Mouse (Mus musculus) cerebellum, postnatal 4 days (tissue): ENCODE measurements around the gene Cdipt.

Experiments used
- DNase-seq, 2 experiments: peaks; one replicate each; pipeline ENCODE4 v3.0.0; 2022; ENCODE audit warnings: low spot score in 2 of 2, mixed read lengths in 1 of 2

Gene Cdipt

DNA sequence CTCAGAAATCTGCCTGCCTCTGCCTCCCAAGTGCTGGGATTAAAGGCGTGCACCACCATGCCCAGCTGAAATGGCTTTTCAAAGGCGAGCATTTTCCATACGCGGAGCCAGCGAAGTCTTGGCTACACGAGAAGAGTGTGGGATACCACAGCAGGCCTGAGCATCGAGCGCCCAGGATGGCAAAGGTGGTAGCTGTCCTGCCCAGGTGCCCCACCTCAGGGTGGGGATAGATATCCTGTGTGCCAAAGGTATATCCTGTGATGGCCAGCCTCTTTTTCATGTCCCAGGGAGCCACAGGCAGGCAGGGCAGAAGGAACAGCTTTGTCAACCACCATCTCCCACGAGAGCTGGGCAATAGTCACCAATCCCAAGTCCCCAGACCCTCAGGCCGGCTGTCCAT is 37.1 kb downstream of the Cdipt start:
- DNase-seq: no peak

DNA sequence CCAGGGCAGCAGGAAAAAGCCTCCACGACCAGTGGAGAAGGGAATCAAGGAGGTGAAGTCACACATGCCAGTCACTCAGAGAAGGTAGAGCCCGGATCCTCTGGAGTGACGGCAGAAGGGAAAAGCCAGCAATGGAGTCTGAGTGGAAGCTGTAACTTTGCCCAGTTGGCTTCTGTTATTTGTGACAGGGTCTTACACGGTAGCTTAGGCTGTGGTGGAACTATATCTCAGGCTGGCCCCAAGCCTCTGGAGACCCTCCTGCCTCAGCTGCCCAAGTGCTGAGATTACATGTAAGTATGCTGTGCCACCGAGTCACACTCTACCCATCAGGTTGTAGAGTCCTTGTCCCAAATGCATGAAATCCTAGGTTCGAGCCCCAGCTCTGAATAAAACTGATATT is 37.7 kb downstream of the Cdipt start:
- DNase-seq: no peak

DNA sequence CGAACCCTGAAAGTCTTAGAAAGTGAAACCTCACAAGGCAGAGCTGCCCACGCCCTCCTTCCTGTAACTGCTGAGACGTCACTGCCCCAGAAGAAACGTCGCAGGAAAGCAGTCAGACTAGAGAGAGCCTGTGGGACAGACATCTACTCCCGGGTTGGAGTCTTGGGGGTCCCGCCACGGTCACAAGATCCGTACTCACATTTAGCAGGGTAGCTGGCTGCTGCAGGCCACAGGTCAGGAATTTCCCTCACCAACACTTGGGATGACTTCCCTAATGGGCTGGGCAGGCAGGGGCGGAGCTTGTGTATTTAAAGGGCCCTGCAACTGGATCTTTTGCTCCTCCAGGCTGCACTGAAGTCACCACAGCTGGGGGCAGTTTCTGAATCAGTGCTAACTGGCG is 38.6 kb downstream of the Cdipt start, which contains the start of gene Mvp:
Gene Mvp, minus strand, starts transcription at position 302 of the 400 bp plus-strand sequence.
- DNase-seq: no peak

DNA sequence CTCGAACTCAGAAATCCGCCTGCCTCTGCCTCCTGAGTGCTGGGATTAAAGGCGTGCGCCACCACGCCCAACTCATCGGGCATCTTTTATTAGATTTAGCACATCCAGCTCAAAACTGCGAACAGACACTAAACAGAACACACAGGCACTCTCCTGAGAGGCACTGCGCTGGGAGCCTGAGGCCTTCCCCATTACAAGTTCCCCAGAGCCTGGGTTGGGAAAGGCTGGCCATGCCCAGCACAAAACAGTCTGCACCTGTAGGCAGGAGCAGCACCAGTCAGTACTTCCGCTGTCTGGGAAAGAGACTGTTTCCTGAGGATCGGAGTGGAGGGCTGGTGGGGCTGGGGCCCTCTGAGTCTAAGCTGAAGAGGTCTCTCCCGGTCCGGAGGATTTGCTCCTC is 39.3 kb downstream of the Cdipt start:
- DNase-seq: no peak

DNA sequence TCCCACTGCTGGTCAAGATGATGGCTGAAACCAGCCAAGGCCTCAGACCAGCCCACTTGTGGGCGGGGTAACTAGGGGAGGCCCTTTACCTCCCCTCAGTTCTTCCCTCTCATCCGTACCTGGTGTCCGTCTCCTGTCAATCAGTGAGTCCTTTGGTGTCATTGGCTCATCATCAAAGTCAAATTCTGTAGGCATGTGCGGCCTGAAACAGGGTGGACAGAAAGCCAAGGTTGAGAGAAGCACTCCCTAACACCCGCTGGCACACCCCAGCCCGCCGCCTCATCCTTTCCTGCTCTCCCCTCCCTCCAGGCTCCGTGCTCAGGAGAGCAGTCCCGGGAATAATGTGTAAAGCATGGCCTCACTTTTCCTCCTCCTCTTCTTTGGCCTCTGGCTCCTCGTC is 40.4 kb downstream of the Cdipt start:
- DNase-seq: no peak

DNA sequence TGATC is 40.6 kb downstream of the Cdipt start, which contains the start of gene Pagr1b:
Gene Pagr1b, minus strand, starts transcription at position 4 of the 5 bp plus-strand sequence.
- DNase-seq: no peak

DNA sequence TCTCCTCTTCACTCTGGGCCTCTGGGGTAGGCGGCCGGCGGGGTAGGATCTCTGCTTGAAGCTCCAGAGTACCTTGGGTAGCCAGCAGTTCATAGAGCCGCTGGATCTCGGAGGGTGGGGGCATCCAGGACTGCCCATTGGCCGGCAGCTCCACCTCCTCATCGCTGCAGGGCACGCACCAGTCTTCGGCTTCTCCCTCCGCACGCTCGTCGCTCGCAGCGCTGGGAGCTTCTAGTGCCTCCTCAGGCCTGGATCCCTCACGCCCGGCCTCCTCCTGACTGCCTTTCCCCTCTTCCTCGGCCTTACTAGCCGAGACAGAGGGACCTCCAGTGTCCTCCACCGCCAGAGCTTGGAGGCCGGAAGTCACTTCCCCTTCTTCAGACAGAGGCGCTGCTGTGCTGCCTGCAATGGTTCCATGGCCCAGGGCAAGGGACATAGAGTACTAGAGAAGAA is 40.8 kb downstream of the Cdipt start:
- peak in 1 of 2 experiments; percentile 59 for DNase-seq

DNA sequence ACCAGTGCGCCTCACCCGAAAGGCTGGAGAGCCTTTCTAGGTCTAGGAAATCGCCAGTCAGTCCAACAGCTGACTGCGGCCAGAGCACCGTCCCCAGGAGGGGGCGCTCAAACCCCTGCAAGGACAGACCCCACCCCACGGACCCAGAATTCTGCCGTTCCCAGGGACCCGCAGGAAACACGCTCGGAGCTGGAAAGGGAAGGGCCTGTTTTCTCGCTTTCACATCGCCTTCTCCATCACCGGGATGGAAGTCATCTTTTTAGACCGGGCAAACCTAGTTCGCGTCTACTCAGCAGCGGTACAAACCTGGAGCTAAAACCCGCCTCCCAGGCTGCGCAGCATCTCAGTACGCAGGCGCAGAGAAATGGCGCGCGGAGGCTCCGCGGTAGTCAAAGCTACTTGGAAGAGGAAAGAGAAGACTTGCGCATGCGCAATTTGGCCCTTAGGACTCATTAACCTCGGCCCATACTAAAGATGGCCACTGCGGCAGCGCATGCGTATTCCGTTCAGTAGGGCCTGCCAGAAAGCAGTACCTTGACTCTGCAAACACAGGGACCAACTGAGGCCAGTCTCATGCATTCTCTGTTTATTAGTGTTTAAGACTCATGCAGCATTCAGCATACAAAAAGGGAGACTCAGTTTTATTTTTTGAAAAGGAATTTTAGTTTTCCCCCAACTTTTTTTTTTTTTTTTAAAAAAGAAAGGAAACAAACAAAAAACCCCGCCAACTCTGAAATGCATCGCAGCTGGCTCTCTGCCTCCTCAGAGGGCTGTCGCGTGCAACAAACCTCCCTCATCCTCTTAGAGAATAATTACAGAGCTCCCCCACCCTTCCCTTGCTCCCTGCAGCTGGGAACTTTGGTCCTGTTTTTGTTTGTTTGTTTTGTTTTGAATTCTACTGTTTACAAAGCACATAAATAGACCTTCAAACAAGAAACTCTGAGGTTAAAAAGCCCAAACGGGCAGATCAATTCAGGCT is 41.5 kb downstream of the Cdipt start, which contains the start of gene Pagr1a:
Gene Pagr1a, minus strand, starts transcription at position 382 of the 979 bp plus-strand sequence.
- peak; percentile 92 to 96 for DNase-seq

DNA sequence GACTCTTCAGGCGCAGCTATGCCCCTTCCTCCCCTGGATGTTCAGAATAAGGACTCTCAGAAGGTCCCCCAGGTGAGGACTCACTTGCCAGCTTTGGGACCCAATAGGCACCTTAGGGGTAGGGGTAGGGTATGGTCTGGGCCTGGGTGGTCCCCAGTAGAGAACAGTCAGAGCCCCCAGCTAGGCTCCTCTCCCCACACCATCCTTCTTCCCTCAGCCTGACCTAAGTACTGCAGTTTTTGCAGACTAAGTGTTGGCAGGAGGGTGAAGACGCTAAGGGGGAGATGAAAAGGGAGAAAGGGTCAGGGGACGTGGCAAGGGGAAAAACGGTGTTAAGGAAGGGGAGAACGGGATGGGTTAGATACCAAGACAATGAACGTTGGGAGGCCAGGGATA is 42.2 kb downstream of the Cdipt start:
- DNase-seq: no peak

DNA sequence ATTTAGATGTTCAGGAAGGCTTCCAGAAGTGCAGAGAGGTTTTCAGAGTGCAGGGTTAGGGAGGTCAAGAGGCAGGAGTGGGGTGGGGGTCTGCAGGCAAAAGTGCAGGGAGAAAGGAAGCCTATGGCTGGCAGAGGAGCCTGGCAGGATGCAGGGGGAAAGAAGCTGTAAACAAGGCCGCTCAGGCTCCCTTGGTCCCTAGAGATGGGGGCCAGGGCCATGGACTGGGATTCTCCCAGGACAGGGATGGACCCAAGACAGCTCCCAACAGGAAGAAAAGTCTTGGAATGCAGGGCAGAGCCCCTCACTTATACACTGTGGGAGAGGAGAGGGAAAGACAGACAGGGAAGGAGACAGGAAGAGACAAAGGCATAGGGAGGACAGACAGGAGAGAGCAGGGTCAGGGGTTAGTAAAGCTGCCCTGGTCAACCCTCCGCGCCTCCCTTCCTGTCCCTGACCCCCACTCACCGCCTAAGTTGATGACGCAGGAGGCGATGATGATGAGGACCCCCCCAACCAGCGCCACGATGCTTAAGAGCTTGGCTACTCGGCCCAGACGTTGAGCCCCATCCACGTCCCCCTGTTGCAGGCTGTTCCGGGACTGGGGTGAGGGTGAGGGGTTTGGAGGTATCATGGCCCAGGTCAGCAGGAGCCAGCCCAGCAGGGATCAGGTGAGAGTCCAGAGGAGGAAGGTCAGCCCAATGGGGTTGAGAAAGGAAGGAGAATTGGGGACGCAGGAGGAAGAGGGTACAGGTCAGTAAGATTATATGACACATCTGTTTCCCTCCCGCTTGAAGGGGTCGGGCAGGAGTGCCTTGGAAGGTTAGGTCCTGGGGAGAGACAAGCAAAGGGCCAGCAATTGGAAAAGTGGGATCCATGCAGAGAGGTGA is 42.9 kb downstream of the Cdipt start:
- DNase-seq: no peak

DNA sequence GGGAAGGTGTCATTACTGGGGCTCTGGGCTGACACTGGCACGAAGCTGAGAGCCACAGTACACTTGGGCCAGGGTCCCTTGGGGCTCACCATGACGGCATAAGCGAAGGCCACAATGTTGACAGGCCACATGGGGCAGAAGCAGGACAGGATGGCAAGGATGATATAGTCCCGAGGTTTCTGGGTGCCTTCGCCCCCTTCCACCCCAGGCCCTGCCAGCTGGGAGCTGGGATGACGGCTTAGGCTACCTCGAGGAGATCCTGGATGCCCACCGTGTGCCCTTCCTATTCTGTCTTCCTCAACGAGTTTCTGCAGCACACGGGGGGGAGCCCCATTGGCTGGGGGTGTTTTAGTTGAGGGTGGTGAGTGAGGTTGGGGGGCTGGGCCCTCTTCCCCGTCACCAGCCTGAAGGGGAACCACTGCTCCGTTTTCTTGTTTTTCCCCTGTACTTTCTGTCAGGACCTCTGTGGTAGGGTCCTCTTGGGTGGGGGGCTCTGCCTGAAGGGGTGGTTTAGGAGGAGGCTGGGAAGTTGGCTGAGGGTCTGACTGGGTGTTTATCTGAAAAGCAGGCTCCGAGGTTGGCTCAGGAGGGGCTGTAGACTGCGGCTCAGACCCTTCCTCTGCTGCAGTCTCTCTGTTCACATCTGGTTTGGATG is 43.7 kb downstream of the Cdipt start:
- DNase-seq: no peak

DNA sequence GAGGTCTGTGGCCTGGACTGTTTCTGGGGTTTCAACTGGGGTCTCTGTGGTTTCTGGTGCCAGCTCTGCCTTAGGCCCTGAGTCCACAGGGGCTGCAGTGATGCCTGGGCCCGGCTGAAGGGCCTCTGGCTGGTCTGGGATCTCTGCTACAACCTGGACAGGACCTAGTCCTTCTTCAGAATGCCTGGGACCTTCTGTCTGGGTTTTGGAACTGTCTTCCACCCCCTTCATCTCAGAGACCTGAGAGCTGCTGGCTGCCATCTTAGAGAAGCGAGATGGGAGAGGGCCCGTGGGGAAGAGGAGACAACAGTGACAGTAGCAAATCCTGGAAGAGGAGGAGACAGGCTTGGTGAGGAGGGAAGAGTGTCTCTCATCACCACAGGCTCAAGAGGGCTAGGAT is 44.3 kb downstream of the Cdipt start:
- no peak for DNase-seq

DNA sequence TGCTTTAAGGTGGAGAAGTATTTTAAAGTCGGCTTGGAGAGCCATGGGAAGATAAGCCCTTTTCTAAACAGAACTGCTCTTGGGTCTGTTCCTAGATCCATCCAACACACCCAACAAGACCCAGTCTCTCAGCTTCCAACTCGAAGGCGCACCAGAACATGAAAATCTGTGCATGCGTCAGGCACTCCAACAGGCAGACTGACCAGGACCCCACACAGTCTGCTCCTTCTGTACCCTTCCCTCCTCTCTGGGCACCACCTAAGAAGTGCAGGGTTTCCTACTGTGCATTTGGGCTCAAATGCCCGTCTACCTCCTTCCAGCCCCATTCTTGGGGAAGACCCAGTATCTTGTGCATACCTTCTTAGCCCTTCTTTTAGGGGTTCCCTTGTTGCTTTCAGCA is 44.8 kb downstream of the Cdipt start:
- no peak for DNase-seq

DNA sequence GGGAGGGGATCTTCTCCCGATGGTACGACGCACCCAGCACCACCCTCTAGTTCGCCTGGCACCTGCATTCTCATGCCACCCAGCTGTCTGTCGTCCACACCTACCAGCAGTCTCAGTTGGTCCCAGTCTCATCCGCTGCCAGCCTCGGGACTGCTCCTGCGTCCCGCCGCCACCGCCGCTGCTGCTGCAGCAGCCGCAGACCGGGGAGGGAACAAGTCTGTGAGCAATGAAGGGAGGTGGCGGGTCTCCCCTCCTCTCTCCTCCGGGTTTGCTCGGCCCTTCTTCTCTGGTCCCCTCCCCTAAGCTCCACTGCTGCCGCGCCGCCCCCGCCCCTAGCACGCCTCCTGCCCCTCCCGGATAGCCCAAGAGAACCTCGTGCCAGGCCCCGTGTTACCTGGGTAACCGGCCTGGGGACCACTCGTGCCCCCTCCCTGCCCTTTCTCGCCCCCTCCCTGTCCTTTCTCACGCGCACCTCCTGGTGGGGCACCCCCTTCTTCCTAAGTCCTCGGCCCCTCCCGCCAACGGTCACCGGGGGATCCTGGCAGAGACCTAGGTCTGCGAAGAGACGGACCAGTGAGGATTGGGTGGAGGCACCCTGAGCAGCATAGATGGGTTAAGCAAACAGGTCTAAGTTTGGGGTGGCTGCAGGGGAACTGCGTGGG is 45.3 kb downstream of the Cdipt start, which contains the start of the genes Gm42742 and Prrt2:
Gene Gm42742, minus strand, starts transcription at position 197 of the 662 bp plus-strand sequence.
Gene Prrt2, minus strand, starts transcription at position 311 of the 662 bp plus-strand sequence.
- peak; percentile 38 to 65 for DNase-seq

DNA sequence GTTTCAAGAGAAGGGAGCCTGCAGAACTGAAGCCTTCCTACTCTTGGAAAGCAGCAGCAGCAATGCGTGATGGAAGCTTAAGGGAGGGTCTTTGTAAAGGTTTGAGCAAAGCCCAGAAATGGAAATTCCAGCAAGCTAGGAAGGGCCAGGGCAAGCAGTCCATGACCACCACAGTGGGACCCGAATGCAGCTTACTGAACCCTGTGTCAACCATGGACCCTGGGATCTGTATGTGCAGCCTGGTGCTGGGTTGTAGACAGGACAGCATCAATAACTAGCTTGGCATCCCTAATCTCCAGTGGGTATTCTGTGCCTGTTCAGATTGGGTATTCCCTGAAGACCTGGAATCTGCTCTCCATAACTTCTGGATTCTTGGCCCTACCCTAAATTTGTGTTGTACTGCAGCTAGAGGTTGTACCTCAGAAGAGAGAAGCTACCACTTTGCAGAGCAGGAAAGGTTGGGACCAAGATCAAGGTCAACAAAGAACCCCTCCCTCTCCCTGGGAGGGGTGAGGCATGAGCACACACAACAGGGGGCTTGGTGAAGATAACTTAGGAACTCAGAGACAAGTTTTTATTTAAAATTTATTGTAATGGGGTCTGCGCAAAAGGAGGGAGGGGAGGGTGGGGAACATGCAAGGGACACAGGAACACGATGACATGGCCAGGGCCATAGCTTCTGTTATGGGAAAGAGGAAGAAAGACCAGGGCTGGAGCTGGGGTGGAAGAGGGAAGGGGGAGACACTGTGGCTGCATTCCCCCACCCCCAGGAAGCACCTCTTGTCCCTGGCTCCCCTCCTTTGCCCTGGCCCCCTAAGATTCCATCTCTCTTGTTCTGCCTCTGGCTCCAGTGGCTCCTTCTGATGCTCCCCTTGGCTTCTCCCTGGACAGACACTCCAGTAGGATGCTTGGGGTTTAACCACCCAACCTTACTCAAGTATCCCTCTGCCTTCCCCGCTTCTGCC is 46.1 kb downstream of the Cdipt start:
- no peak for DNase-seq

DNA sequence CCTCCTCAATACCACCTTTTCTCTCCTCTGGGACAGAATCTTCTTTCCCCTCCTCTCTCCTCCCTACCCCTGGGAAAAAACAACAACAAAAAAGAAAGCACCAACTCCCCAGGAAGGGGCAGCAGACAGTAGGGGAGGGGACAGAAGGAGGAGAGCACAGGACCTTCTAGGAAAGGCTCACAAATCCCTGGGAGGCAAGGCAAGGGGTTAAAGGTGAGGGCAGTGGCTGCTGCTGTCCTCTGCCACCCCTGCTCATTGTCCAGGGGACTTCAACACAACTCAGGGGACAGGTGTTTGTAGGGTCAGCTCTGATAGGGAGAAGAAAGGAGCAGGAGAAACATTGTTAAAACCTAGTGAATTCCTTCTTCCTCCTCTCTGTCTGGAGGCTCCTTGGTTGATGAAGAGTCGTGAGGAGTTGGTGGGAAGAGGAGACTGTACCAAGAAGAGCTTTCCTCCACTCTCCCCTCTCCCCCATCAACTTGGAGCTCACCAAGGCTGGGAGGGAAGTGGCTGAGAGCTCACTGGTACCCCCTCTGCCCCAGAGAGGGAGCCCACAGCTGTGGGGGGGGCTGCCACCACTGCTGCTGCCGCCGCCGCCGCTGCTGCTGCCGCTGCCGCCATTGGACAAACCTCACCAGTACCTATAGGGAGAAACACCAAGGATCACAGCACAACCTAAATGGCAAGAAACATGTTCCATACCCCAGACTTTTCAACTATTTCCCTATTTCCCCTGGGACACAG is 47.0 kb downstream of the Cdipt start:
- no peak for DNase-seq

DNA sequence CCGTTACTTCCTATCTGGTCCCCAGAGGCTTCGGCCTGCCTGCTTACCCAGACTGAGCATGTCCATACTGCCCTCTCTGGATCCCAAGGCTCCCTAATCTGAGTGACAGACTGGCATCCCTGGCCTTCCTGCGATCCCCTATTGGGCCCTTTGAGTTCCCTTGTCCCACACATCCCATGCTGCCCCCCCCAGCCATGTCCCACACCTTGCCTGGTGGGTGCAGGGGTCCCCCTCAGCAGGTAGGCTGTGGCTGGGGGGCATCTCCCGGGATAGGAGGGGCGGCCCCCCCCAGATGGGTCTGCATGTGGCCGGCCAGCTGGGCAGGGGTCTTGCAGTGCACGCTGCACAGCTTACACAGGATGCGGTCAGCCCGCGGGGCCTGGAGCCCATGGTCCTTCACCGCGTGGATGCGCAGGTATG is 47.6 kb downstream of the Cdipt start:
- no peak for DNase-seq

DNA sequence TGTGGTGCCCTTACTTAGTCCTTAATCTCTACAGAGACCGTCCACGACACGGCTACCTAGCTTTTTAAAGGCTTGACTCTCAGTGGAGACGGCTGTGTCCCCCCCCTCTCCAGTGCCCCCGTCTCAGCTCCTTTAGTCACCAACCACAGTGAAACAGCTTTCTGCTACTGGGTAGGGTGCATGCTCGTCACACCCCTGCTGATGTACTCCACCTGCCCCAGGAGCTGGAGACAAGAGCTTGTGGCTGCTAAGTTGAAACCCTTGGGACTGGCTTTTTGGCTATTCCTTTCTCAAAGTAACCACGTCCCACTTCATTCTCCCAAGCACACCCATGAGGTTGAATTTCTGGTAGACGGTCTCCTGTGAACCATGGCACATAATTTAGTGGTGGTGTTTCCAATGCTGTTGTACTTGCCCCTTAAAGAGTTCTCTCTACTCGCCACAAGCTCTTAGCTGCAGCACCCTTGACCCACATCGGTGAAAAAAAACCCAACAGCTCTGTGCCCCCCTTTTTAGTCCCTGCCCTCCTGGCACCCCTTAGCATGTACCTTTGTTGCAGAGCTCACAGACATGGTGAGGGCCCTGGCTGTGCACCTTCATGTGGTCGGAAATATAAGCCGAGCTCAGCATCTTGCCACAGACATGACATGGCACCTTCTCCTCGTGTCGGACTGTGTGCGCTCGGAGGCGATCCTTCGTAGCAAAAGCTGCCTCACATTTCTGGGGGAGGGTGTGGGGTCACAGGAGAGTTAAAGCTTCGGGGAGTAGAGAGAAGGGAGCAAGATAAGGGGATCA is 48.4 kb downstream of the Cdipt start:
- DNase-seq: no peak
